Mouse (Mus musculus) testis, postnatal 10 days (tissue): ENCODE measurements around the gene Tspyl1.

ENCODE experiments used
- DNase-seq: peaks from one replicate; pipeline ENCODE4 v3.0.0; 2021; ENCODE audit warnings: low spot score

Tspyl1 gene

GRCm38 (mm10) chr10:34300368-34300767 is 18.4 kb downstream of the Tspyl1 start:
- no peak for DNase-seq

GRCm38 (mm10) chr10:34307070-34307469 is 25.1 kb downstream of the Tspyl1 start:
- no peak for DNase-seq

- no peak for DNase-seq
Measured at GRCm38 (mm10) chr10:34309915-34310685, 28.1 kb downstream of the Tspyl1 start.

- no peak for DNase-seq
Measured at GRCm38 (mm10) chr10:34312536-34312935, 30.5 kb downstream of the Tspyl1 start.

- peak; percentile 52 for DNase-seq
Measured at GRCm38 (mm10) chr10:34316571-34317216, 34.7 kb downstream of the Tspyl1 start.

- no peak for DNase-seq
Measured at GRCm38 (mm10) chr10:34317217-34317606, 35.2 kb downstream of the Tspyl1 start.

- DNase-seq = no peak
Measured at GRCm38 (mm10) chr10:34320809-34321208, 38.8 kb downstream of the Tspyl1 start.

GRCm38 (mm10) chr10:34326701-34327100 is 44.7 kb downstream of the Tspyl1 start:
- no peak for DNase-seq

GRCm38 (mm10) chr10:34327144-34327543 is 45.2 kb downstream of the Tspyl1 start:
- DNase-seq = no peak

- peak; percentile 59 for DNase-seq
Measured at GRCm38 (mm10) chr10:34328310-34328709, 46.3 kb downstream of the Tspyl1 start.
